Mouse (Mus musculus) E14TG2a.4 (cell line): Measurements from ENCODE around the gene Arhgap5.

Source experiments
- H3K27me3 ChIP-seq: 2 replicates; pipeline ENCODE4 v1.6.1; 2014; ENCODE audit warnings: low read length, control low read depth; ENCODE audit not compliant: insufficient read depth
- H3K36me3 ChIP-seq: 2 replicates; pipeline ENCODE4 v1.6.1; 2014; ENCODE audit warnings: low read length, control low read depth; ENCODE audit not compliant: insufficient read depth
- H3K4me1 ChIP-seq: replicated peaks from 2 replicates; pipeline ENCODE4 v1.6.1; 2014; ENCODE audit warnings: low read depth, low read length, control low read depth
- H3K4me3 ChIP-seq: replicated peaks from 2 replicates; pipeline ENCODE4 v1.5.1; 2014; ENCODE audit warnings: mild to moderate bottlenecking, low read length
- H3K9me3 ChIP-seq: 2 replicates; pipeline ENCODE4 v1.6.1; 2014; ENCODE audit warnings: low read length, control low read depth
- CTCF ChIP-seq: conservative IDR thresholded peaks from 2 replicates; pipeline ENCODE4 v1.5.1; 2014; ENCODE audit warnings: low read length
- NANOG ChIP-seq: IDR thresholded peaks from 2 replicates; pipeline ENCODE4 v1.6.1; 2014; ENCODE audit warnings: borderline replicate concordance, low read length, mixed read lengths
- POU5F1 ChIP-seq: IDR thresholded peaks from 2 replicates; pipeline ENCODE4 v1.6.1; 2014; ENCODE audit warnings: low read length, borderline replicate concordance

Arhgap5 gene

DNA sequence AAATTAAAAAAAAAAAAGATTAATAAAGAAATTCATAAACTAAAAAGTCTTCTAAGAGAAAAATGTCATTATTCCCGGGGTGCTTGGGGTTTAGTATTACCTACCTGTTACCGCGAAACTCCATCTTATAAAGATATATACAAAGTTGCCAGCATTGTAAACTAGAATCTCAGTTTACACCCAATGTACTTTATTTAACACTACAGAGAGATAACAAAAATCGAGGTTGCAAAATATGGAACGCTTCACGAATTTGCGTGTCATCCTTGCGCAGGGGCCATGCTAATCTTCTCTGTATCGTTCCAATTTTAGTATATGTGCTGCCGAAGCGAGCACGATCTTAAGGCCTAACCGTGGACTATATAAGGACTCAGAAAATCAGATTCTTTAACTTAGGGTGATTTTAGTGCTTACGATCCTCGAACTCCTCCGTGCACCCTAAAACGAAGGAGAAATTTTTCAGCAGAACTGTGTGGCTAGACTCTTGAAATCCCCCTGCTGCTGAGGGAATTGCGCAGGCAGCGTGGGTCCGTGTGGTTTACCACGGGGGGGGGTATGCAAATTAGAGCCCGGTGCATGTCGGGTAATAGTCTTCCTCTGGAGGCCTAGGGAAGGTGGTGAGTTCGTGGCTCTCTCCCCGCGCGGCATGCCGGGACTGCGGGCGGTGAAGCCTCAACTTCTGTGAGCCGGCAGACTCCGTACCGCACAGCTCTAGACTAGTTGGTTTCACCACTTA is 100.7 kb downstream of the Arhgap5 start:
- H3K36me3 ChIP-seq = no peaks in the 10 kb centered on the region
- no peak for TF ChIP-seq CTCF
- peak; percentile 73; the same call in 1 of the 2 replicates for TF ChIP-seq POU5F1
- no peak for TF ChIP-seq NANOG
- H3K4me3 ChIP-seq = peak overlapping the region; percentile 88
- peaks cover 25% of the 10 kb centered on the region for H3K4me1 ChIP-seq
- no peaks in the 10 kb centered on the region for H3K27me3 ChIP-seq
- H3K9me3 ChIP-seq = peaks cover 3% of the 10 kb centered on the region

DNA sequence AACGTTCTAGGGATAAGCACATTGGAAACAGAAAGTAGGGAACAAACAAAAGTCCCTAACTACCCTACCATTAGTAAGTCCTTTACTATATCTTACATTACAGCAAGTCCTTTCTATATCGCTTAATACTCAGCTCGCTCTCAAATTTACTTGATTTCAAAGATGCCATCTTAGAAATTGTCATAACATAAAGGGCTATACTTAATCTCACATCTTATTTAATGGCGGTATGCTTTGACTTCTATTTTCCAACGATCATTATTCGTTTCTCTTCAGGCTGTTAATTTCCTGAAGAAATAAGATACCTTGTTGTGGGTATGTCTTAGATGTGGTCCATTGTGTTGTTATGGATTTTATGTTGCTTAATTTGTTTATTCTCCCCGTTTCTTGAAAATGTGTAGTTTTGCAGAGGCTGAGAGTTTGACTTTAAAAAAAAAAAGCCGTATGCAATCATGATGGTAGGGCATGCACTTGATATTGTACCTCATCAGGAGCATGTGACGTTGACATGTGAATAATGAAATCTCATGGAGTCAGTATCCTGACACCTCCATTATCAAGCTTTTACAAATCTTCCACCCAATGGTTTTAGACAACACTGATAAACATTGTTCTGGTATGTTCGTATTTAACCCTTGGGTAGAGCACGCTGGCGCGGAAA is 101.3 kb downstream of the Arhgap5 start:
- TF ChIP-seq POU5F1 = 0 out of 2 replicates have a peak, but pooled peaks have one; percentile 2
- no peak for TF ChIP-seq NANOG
- no peaks in the 10 kb centered on the region for H3K9me3 ChIP-seq
- no peaks in the 10 kb centered on the region for H3K27me3 ChIP-seq
- H3K4me3 ChIP-seq = peak overlapping the region; percentile 88
- no peaks in the 10 kb centered on the region for H3K36me3 ChIP-seq
- peaks cover 25% of the 10 kb centered on the region for H3K4me1 ChIP-seq

DNA sequence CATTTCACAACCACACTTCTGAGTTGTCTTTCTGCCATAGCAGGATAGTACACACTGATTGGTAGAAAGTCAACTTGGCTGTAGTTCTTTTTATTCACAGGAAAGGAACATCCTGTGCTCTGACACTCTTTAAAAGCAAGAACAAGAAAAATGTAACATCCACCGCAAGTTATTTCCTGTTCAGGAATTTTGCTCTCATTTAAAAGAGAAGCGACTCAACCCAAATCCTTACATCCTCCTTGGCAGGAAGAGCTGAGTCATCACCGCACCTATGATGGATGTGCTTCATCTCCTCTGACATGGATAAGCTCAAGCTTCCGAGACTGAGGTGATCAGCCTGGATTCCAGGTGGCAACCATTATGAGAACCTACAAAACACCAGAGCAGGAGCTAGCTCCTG is 103.6 kb downstream of the Arhgap5 start:
- TF ChIP-seq NANOG = no peak
- no peak for TF ChIP-seq POU5F1
- TF ChIP-seq CTCF = no peak
- Histone ChIP-seq H3K9me3 (no peaks in the 10 kb centered on the region), H3K36me3 (no peaks in the 10 kb centered on the region), H3K4me3 (no peak overlapping the region), H3K27me3 (no peaks in the 10 kb centered on the region), H3K4me1 (peaks cover 15% of the 10 kb centered on the region)

DNA sequence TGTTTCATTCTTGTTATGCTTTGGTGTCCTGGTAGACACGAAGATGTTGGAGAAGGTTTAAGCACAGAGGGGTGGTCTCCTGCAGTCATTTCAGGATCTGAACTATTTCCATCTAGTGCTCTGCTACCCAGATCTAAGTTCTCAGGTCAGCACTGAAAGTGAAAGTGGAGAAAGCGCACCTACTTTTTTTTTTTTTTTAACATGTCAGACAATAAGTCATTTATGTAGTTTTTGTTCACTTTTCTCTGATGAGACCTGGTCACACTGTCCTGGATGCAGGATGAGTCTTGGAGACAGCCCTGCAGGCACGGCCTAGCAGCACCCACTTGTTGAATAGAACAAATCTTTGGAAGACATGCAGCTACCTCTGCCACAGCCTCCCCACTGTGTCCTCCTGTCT is 111.9 kb downstream of the Arhgap5 start:
- H3K9me3 ChIP-seq = no peaks in the 10 kb centered on the region
- H3K27me3 ChIP-seq = no peaks in the 10 kb centered on the region
- TF ChIP-seq POU5F1 (no peak), NANOG (no peak), CTCF (no peak)
- no peak overlapping the region for H3K4me3 ChIP-seq
- H3K4me1 ChIP-seq = no peaks in the 10 kb centered on the region
- no peaks in the 10 kb centered on the region for H3K36me3 ChIP-seq

DNA sequence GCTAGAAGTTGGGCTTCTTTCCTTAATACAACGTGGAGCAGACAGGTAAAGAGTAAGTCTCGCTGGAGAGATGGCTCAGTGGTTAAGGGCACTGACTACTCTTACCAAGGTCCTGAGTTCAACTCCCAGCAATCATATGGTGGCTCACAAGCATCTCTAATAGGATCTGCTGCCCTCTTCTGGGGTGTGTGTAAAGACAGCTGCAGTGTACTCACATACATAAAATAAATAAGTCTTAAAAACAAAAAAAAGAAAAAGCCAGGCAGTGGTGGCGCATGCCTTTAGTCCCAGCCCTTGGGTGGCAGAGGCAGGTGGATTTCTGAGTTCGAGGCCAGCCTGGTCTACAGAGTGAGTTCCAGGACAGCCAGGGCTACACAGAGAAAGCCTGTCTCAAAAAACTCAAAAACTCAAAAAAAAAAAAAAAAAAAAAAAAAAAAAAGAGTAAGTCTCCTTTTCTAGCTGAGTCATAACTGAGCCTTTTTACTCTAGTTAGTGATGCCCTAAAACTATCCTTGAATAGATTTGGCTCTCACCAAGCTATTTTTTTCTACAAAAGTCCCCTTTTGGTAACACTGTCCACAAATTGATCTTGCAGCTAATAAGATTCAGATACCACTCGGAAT is 114.8 kb downstream of the Arhgap5 start:
- TF ChIP-seq CTCF (no peak), NANOG (no peak), POU5F1 (no peak)
- Histone ChIP-seq H3K36me3 (no peaks in the 10 kb centered on the region), H3K4me1 (no peaks in the 10 kb centered on the region), H3K9me3 (no peaks in the 10 kb centered on the region), H3K27me3 (no peaks in the 10 kb centered on the region), H3K4me3 (no peak overlapping the region)

DNA sequence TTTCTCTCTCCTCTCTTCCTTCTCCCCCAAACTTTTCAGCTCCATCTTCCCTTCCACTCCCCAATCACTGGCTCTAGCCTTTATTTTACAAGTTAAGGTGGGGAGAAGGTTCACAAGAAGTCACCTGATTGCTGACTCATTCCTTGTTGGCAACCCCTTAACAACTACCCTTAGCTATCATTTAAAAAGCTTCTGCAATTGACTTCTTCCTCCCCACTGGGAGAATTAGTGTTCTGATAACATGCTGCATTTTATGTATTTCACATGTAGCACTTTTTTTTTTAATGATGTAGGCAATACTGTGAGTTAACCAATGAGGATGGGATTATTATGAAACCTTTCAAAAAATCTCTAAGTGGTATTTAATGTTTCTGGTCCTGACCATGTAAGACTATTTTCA is 115.9 kb downstream of the Arhgap5 start:
- no peak for TF ChIP-seq NANOG
- TF ChIP-seq CTCF = no peak
- no peak for TF ChIP-seq POU5F1
- no peaks in the 10 kb centered on the region for H3K27me3 ChIP-seq
- H3K4me3 ChIP-seq = no peak overlapping the region
- H3K36me3 ChIP-seq = no peaks in the 10 kb centered on the region
- no peaks in the 10 kb centered on the region for H3K9me3 ChIP-seq
- H3K4me1 ChIP-seq = no peaks in the 10 kb centered on the region
